Comparison of ENCODE assay signal across 8 mouse cellular contexts in genomic region chr9:106884306-106884705, GRCm38 (mm10). TPM values are rescaled to one million over a fixed set of nuclear protein-coding genes. Genes with fewer than 3 reads are reported as not detected.
DNase-seq lines count a peak whose midpoint lies in the region; ATAC-seq and TF ChIP-seq lines count a peak whose summit lies in the region.

No protein-coding gene starts in this region.

- no peaks in the 10 kb centered on the region for H3K27me3 ChIP-seq in cerebellum, adult 2 months (ENCODE audit: control insufficient read depth, insufficient read depth, low read length)
- H3K27me3 ChIP-seq in hindbrain, embryonic 12.5 days: no peaks in the 10 kb centered on the region
- no peaks in the 10 kb centered on the region for H3K27me3 ChIP-seq in midbrain, embryonic 14.5 days (ENCODE audit: control insufficient read depth, insufficient read depth, low read length)

- H3K9ac ChIP-seq in hindbrain, embryonic 12.5 days: peak overlapping the region; percentile 99
- H3K9ac ChIP-seq in midbrain, embryonic 14.5 days (replicated peaks; ENCODE audit: low read length): peak overlapping the region; percentile 99

- DNase-seq in cerebellum, adult 2 months: peak; percentile 30 to 49
- no peak for DNase-seq in cerebellum, adult 9-10 months
- peak; percentile 44 for DNase-seq in ovary, postnatal 36 days (ENCODE audit: low spot score)
- no peak for DNase-seq in ovary, postnatal 14 days (ENCODE audit: low spot score)
- peak; percentile 17 for DNase-seq in midbrain, embryonic 14.5 days
- no peak for DNase-seq in right cerebral cortex, postnatal 4 days
- DNase-seq in lung, postnatal 4 days: no peak

- H3K4me1 ChIP-seq in cerebellum, adult 2 months (ENCODE audit: control insufficient read depth, insufficient read depth, low read length): peaks cover 21% of the 10 kb centered on the region
- H3K4me1 ChIP-seq in hindbrain, embryonic 12.5 days: peaks cover 66% of the 10 kb centered on the region
- H3K4me1 ChIP-seq in midbrain, embryonic 14.5 days (ENCODE audit: control insufficient read depth, insufficient read depth, low read length): peaks cover 39% of the 10 kb centered on the region

- H3K36me3 ChIP-seq in hindbrain, embryonic 12.5 days: peaks cover 63% of the 10 kb centered on the region
- peaks cover 71% of the 10 kb centered on the region for H3K36me3 ChIP-seq in midbrain, embryonic 14.5 days (ENCODE audit: control insufficient read depth, insufficient read depth, low read length)

- 20% methylated on average over 16 of the region's 16 CpGs for WGBS in cerebellum, adult 2 months
- WGBS in hindbrain, embryonic 12.5 days: 39% methylated on average over 16 of the region's 16 CpGs
- 44% methylated on average over 16 of the region's 16 CpGs for WGBS in midbrain, embryonic 14.5 days

- peak overlapping the region; percentile 99 for H3K4me2 ChIP-seq in hindbrain, embryonic 12.5 days (replicated peaks)
- H3K4me2 ChIP-seq in midbrain, embryonic 14.5 days (ENCODE audit: low read length): peak overlapping the region; percentile 99

- H3K27ac ChIP-seq in cerebellum, adult 2 months (ENCODE audit: insufficient read depth, low read length): no peak overlapping the region
- no peak overlapping the region for H3K27ac ChIP-seq in hindbrain, embryonic 12.5 days
- no peak overlapping the region for H3K27ac ChIP-seq in midbrain, embryonic 14.5 days (replicated peaks; ENCODE audit: low read depth, low read length)

- TF ChIP-seq POLR2A in cerebellum, adult 2 months (IDR thresholded peaks at IDR 0.05; ENCODE audit: borderline replicate concordance, insufficient read depth, low read length): no peak

- no peak for ATAC-seq in hindbrain, embryonic 12.5 days (ENCODE audit: low FRiP score)
- no peak for ATAC-seq in midbrain, embryonic 14.5 days (ENCODE audit: low FRiP score, low TSS enrichment)

- H3K4me3 ChIP-seq in cerebellum, adult 2 months (replicated peaks; ENCODE audit: insufficient read depth, low read depth, low read length): no peak overlapping the region
- H3K4me3 ChIP-seq in hindbrain, embryonic 12.5 days: peak overlapping the region; percentile 94
- H3K4me3 ChIP-seq in midbrain, embryonic 14.5 days (replicated peaks; ENCODE audit: low read depth, low read length): peak overlapping the region; percentile 93

- no peaks in the 10 kb centered on the region for H3K9me3 ChIP-seq in hindbrain, embryonic 12.5 days (replicated peaks)
- H3K9me3 ChIP-seq in midbrain, embryonic 14.5 days (ENCODE audit: control insufficient read depth, low read length): no peaks in the 10 kb centered on the region

- no peak for TF ChIP-seq CTCF in cerebellum, adult 2 months (IDR thresholded peaks at IDR 0.05; ENCODE audit: borderline replicate concordance, insufficient read depth, low read depth, low read length)

RNA-seq across cellular contexts. Expression of gene Rbm15b, which starts 2.9 kb away (rescaled TPM):
- polyA plus RNA-seq in cerebellum, adult 2 months (2012; rRNA removed): 13.1 and 13.5 TPM in 2 replicates
- polyA plus RNA-seq in hindbrain, embryonic 12.5 days (2016; fragmentation: Nextera tagmentation; extraction: Ambion mirVana): 30.1 and 33.0 TPM in 2 replicates
- 28.7 and 30.1 TPM in 2 replicates for polyA plus RNA-seq in midbrain, embryonic 14.5 days (2014; fragmentation: Nextera tagmentation; extraction: Ambion mirVana)

RNA-seq across cellular contexts. Expression of gene Manf, which starts 7.5 kb away (rescaled TPM):
- 54.9 and 67.1 TPM in 2 replicates for polyA plus RNA-seq in cerebellum, adult 2 months (2012; rRNA removed)
- 224 and 229 TPM in 2 replicates for polyA plus RNA-seq in hindbrain, embryonic 12.5 days (2016; fragmentation: Nextera tagmentation; extraction: Ambion mirVana)
- polyA plus RNA-seq in midbrain, embryonic 14.5 days (2014; fragmentation: Nextera tagmentation; extraction: Ambion mirVana): 162 TPM in 2 replicates

Comparison
In these comparisons a context has a peak if more than half of its experiments do, and no peak if none do; other contexts are left out.
1. DNase-seq: peak in cerebellum, adult 2 months (2 of 2), ovary, postnatal 36 days (single experiment) and midbrain, embryonic 14.5 days (single experiment); none in cerebellum, adult 9-10 months (single experiment), ovary, postnatal 14 days (single experiment), right cerebral cortex, postnatal 4 days (single experiment) and lung, postnatal 4 days (0 of 2).